ENCODE assay signal across 8 mouse cellular contexts in the genomic region with DNA sequence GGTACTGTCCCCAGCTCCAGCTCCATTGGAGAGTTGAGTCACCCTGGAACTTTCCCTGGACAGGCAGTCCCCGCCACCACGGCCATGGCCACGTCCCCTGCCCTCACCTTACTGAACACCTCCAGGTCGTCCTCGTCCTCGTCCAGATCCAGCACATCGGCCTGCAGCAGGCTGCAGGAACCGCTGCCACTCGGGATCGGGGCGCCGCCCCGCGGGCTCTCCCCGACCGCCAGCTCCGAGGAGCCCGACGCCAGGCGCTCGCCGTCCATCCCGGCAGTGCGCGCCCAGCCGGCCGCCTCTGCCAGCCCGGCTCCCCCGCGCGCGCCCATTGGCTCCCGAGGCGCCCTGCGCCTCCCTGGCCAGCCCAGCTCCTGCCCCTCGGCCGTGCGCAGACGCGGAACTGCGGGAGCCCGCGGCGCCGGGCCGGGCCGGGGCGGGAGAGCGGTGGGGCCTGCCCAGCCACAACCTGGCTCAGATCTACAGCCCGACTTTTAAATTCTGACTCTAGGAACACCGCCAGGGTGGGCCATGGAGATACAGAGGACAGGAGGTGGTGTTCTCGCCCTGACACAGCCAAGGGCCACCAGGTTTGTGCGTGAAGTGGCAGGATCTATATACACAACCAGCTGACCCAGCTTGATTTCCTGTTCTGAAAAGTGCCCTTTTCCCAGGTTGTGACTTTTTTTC. TPM values are rescaled to one million over a fixed set of nuclear protein-coding genes. Genes with fewer than 3 reads are reported as not detected.
DNase-seq lines count a peak whose midpoint lies in the region; ATAC-seq lines count a peak whose summit lies in the region.

A gene (minus strand): TSS at position 300 of the 687 bp plus-strand sequence.

- H3K4me1 ChIP-seq in hindbrain, embryonic 16.5 days (ENCODE audit: control insufficient read depth, insufficient read depth, low read depth, low read length): peaks cover 4% of the 10 kb centered on the region

- H3K4me3 ChIP-seq in hindbrain, embryonic 16.5 days (ENCODE audit: low read length): peak within 1 kb of the TSS; percentile 60

- no peaks in the 10 kb centered on the region for H3K9me3 ChIP-seq in hindbrain, embryonic 16.5 days (ENCODE audit: control insufficient read depth, low read length)

- under 1% methylated on average over 52 of the region's 53 CpGs for WGBS in hindbrain, embryonic 16.5 days

- DNase-seq in adrenal gland, adult (ENCODE audit: inconsistent age in 2 of 2, low spot score in 1 of 2): peak; percentile 95 to 97
- DNase-seq in cerebellum, postnatal 4 days (ENCODE audit: low spot score in 2 of 2): peak; percentile 55 to 75
- DNase-seq in gastrocnemius, adult 8-10 months (ENCODE audit: low spot score in 2 of 2): peak; percentile 73 to 83
- peak; percentile 83 to 88 for DNase-seq in left cerebral cortex, adult 18-20 months (ENCODE audit: low spot score in 2 of 2)
- DNase-seq in lung, postnatal 36 days: peak; percentile 89
- DNase-seq in retina, postnatal 1 day: peak; percentile 91
- peak; percentile 77 to 90 for DNase-seq in urinary bladder, postnatal 36 days (ENCODE audit: low spot score in 2 of 2)

- H3K27ac ChIP-seq in hindbrain, embryonic 16.5 days (ENCODE audit: low read depth, low read length): peak within 1 kb of the TSS; percentile 48

- H3K36me3 ChIP-seq in hindbrain, embryonic 16.5 days (ENCODE audit: control insufficient read depth, insufficient read depth, low read length): no peaks in the 10 kb centered on the region

- ATAC-seq in hindbrain, embryonic 16.5 days: peak; percentile 100

- H3K4me2 ChIP-seq in hindbrain, embryonic 16.5 days (ENCODE audit: low read length): peak within 1 kb of the TSS; percentile 79

- H3K9ac ChIP-seq in hindbrain, embryonic 16.5 days (ENCODE audit: low read depth, low read length): peak within 1 kb of the TSS; percentile 73

- H3K27me3 ChIP-seq in hindbrain, embryonic 16.5 days (replicated peaks; ENCODE audit: control insufficient read depth, insufficient read depth, low read length): no peaks in the 10 kb centered on the region

RNA-seq across cellular contexts. Expression of the gene that starts here (rescaled TPM):
- 1 to 10 TPM; 1.0 to 2.2 (median 1.5) TPM for total RNA-seq in gastrocnemius, adult 8-10 months (2022)
- polyA plus RNA-seq in hindbrain, embryonic 16.5 days (2015; fragmentation: Nextera tagmentation; extraction: Ambion mirVana): 11.4 and 12.6 TPM in 2 replicates
- 10 to 100 TPM; 20.9 to 22.3 TPM for total RNA-seq in left cerebral cortex, adult 18-20 months (2021)

Comparison
In these comparisons a context has a peak if more than half of its experiments do, and no peak if none do; other contexts are left out.
1. Peak in every context shown above with its lines: DNase-seq, ATAC-seq, H3K4me3 ChIP-seq and H3K27ac ChIP-seq.
2. RNA of the gene that starts here (total RNA-seq): 20.9 to 22.3 TPM in left cerebral cortex, adult 18-20 months; 1.0 to 2.2 TPM in gastrocnemius, adult 8-10 months; every median in the first group is over 4 times any median in the second.